8 mouse cellular contexts compared by ENCODE assay signal in the genomic region with DNA sequence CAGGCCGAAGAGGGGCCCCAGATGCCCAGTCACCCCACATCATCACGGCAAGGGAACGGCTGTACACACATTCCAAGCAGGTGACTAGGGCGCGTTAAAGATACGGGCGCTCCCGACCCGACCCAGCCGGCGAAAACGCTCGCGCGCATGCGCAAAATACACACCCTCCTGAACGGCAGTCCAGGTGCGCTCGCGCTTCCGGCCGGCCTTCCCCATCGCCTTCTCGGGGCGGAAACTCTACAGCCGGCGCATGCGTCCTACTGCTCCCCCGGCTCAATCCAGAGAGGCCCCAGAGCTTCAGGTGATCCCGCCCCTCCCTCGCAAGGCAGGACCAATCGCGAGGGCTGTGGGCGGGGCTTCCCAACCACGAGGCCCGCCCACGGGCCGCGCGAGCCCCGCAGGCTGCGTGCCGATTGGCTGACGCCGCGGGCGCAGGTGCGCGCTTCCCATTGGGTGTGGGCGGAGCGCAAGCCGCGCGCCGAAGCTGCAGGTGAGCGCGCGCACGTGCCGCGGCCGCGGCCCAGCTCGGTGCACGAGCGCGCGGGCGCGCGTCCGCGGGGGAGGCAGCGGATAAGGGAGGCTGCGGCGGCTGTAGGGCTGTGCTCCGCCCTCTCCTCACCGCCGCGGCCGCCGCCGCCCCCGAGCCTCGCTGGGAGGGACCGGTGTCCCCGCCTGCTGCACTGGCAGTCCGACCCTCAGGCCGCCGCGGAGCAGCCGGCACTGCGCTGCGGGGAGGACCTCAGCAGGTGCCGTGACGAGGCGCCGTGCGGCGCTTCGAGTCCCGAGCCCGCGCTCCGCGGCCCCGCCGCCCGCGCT. TPM values are rescaled to one million over a fixed set of nuclear protein-coding genes. Genes with fewer than 3 reads are reported as not detected.
DNase-seq lines count a peak whose midpoint lies in the region; ATAC-seq lines count a peak whose summit lies in the region.

Gene Pard6b, plus strand, starts transcription at position 574 of the 816 bp plus-strand sequence.

- peak within 1 kb of the TSS; percentile 89 for H3K4me2 ChIP-seq in forebrain, embryonic 14.5 days (ENCODE audit: low read length)
- peak within 1 kb of the TSS; percentile 93 for H3K4me2 ChIP-seq in neural tube, embryonic 15.5 days

- no peaks in the 10 kb centered on the region for H3K9me3 ChIP-seq in forebrain, embryonic 14.5 days (replicated peaks; ENCODE audit: control insufficient read depth, low read length)
- no peaks in the 10 kb centered on the region for H3K9me3 ChIP-seq in neural tube, embryonic 15.5 days (replicated peaks)

- H3K9ac ChIP-seq in forebrain, embryonic 14.5 days (ENCODE audit: low read length) = peak within 1 kb of the TSS; percentile 77
- H3K9ac ChIP-seq in neural tube, embryonic 15.5 days (replicated peaks) = peak within 1 kb of the TSS; percentile 71

- intact Hi-C loops in heart, postnatal 14 days (cut with DNase I) = loop anchor here (10.0 kb wide), 1 partner anchor 176 kb away; no protein-coding TSS in a partner anchor

- peaks cover 10% of the 10 kb centered on the region for H3K4me1 ChIP-seq in forebrain, embryonic 14.5 days (ENCODE audit: control insufficient read depth, insufficient read depth, low read length)
- peaks cover 30% of the 10 kb centered on the region for H3K4me1 ChIP-seq in neural tube, embryonic 15.5 days

- peak; percentile 96 for ATAC-seq in forebrain, embryonic 14.5 days
- peak; percentile 95 for ATAC-seq in neural tube, embryonic 15.5 days (ENCODE audit: low FRiP score)

- H3K27me3 ChIP-seq in forebrain, embryonic 14.5 days (replicated peaks; ENCODE audit: control insufficient read depth, insufficient read depth, low read length) = no peaks in the 10 kb centered on the region; the same call in 1 of the 2 replicates
- H3K27me3 ChIP-seq in neural tube, embryonic 15.5 days (replicated peaks) = peaks cover 7% of the 10 kb centered on the region; the same call in 1 of the 2 replicates

- H3K4me3 ChIP-seq in forebrain, embryonic 14.5 days (ENCODE audit: low read depth, low read length) = peak within 1 kb of the TSS; percentile 81
- peak within 1 kb of the TSS; percentile 65 for H3K4me3 ChIP-seq in neural tube, embryonic 15.5 days (replicated peaks)

- H3K36me3 ChIP-seq in forebrain, embryonic 14.5 days (ENCODE audit: control insufficient read depth, insufficient read depth, low read length) = no peaks in the 10 kb centered on the region
- H3K36me3 ChIP-seq in neural tube, embryonic 15.5 days = no peaks in the 10 kb centered on the region

- under 1% methylated on average over 71 of the region's 110 CpGs for WGBS in forebrain, embryonic 14.5 days
- under 1% methylated on average over 95 of the region's 110 CpGs for WGBS in neural tube, embryonic 15.5 days

- DNase-seq in ES-CJ7 (ENCODE audit: low read depth, low spot score) = peak; percentile 99
- DNase-seq in cerebellum, adult 11 months = peak; percentile 98
- peak; percentile 99 for DNase-seq in forebrain, embryonic 14.5 days (ENCODE audit: low spot score)
- DNase-seq in heart, postnatal 14 days = peak; percentile 91
- DNase-seq in layer of hippocampus, adult 11-12 months (ENCODE audit: low spot score) = peak; percentile 98
- DNase-seq in lung, adult 18-20 months = peak; percentile 96 to 97
- peak; percentile 99 for DNase-seq in testis, postnatal 14 days (ENCODE audit: low spot score)

- peak within 1 kb of the TSS; percentile 84 for H3K27ac ChIP-seq in forebrain, embryonic 14.5 days (ENCODE audit: low read depth, low read length)
- H3K27ac ChIP-seq in neural tube, embryonic 15.5 days (replicated peaks) = peak within 1 kb of the TSS; percentile 93

RNA-seq across cellular contexts. Expression of gene Pard6b, which starts in this region (rescaled TPM):
- polyA plus RNA-seq in forebrain, embryonic 14.5 days (2014; fragmentation: Nextera tagmentation; extraction: Ambion mirVana) = 5.0 and 5.6 TPM in 2 replicates
- total RNA-seq in heart, postnatal 14 days (2021) = 1 to 10 TPM; 2.9 to 3.6 TPM
- 6.6 and 6.8 TPM in 2 replicates for polyA plus RNA-seq in neural tube, embryonic 15.5 days (2015; fragmentation: Nextera tagmentation; extraction: Ambion mirVana)

Comparison
In these comparisons a context has a peak if more than half of its experiments do, and no peak if none do; other contexts are left out.
1. Peak in every context shown above with its lines: DNase-seq, ATAC-seq, H3K4me3 ChIP-seq and H3K27ac ChIP-seq.